Mouse (Mus musculus) ES-Bruce4 (cell line): ENCODE results near the gene Pde6d. TPM values are rescaled to one million over a fixed set of nuclear protein-coding genes. Genes with fewer than 3 reads are reported as not detected.

Experiments
- H3K27ac ChIP-seq: 2 replicates; pipeline ENCODE4 v1.5.1; 2012; ENCODE audit warnings: low read length, inconsistent platforms; ENCODE audit not compliant: insufficient read depth
- H3K27me3 ChIP-seq: 2 replicates; pipeline ENCODE4 v1.6.1; 2012; ENCODE audit warnings: mild to moderate bottlenecking, low read length, inconsistent platforms; ENCODE audit not compliant: control insufficient read depth, poor library complexity, insufficient read depth, severe bottlenecking
- H3K36me3 ChIP-seq: 2 replicates; pipeline ENCODE4 v1.6.1; 2012; ENCODE audit warnings: inconsistent platforms, mild to moderate bottlenecking, low read length, moderate library complexity; ENCODE audit not compliant: control insufficient read depth, poor library complexity, insufficient read depth, severe bottlenecking
- H3K4me1 ChIP-seq: one replicate; pipeline ENCODE4 v1.8.1; 2011; ENCODE audit warnings: low read length; ENCODE audit not compliant: control insufficient read depth, insufficient read depth
- H3K4me3 ChIP-seq: 2 replicates; pipeline ENCODE4 v1.5.1; 2011; ENCODE audit warnings: low read depth, mild to moderate bottlenecking, low read length
- H3K9ac ChIP-seq: 2 replicates; pipeline ENCODE4 v1.6.1; 2012; ENCODE audit warnings: low read depth, mild to moderate bottlenecking, inconsistent platforms; ENCODE audit not compliant: poor library complexity, severe bottlenecking
- H3K9me3 ChIP-seq: replicated peaks from 2 replicates; pipeline ENCODE4 v1.6.1; 2012; ENCODE audit warnings: mild to moderate bottlenecking, low read length, inconsistent platforms; ENCODE audit not compliant: control insufficient read depth, poor library complexity, insufficient read depth, severe bottlenecking
- CTCF ChIP-seq: IDR thresholded peaks from one replicate; pipeline ENCODE4 v1.8.1; 2011; ENCODE audit warnings: low read depth, low read length
- EP300 ChIP-seq: IDR thresholded peaks from 2 replicates; pipeline ENCODE4 v1.6.1; 2011; ENCODE audit warnings: low read depth, low read length; ENCODE audit not compliant: insufficient read depth
- POLR2A ChIP-seq: IDR thresholded peaks from one replicate; pipeline ENCODE4 v1.8.1; 2011; ENCODE audit warnings: low read length; ENCODE audit not compliant: insufficient read depth
- polyA plus RNA-seq: library from polyadenylated mRNA; stranded (reverse); fragments of >200 nt; gene quantifications from 2 replicates; pipeline ENCODE4 v1.2.4, GENCODE M21; 2011; ENCODE audit warnings: low read depth; ENCODE audit not compliant: missing spikeins, insufficient read depth, insufficient read length

The Pde6d gene
- polyA plus RNA-seq, 1 experiment = 23.5 TPM

- H3K4me3 ChIP-seq = peak overlapping the region; percentile 78
- peak overlapping the region; percentile 99 for H3K27ac ChIP-seq
- H3K27me3 ChIP-seq = no peaks in the 10 kb centered on the region
- no peaks in the 10 kb centered on the region for H3K9me3 ChIP-seq
- peaks cover 12% of the 10 kb centered on the region for H3K4me1 ChIP-seq
- peak overlapping the region; percentile 82 for H3K9ac ChIP-seq
- no peaks in the 10 kb centered on the region for H3K36me3 ChIP-seq
- TF ChIP-seq POLR2A (no peak), EP300 (no peak), CTCF (no peak)
Observed at GRCm38 (mm10) chr1:86503906-86504696, 78.3 kb downstream of the Pde6d start.

GRCm38 (mm10) chr1:86503165-86503747 lies 79.2 kb downstream of the Pde6d start:
- Histone ChIP-seq H3K4me1 (peaks cover 13% of the 10 kb centered on the region), H3K9ac (peak overlapping the region; percentile 82), H3K27me3 (no peaks in the 10 kb centered on the region), H3K4me3 (peak overlapping the region; percentile 68), H3K36me3 (no peaks in the 10 kb centered on the region), H3K27ac (peak overlapping the region; percentile 99), H3K9me3 (no peaks in the 10 kb centered on the region)
- TF ChIP-seq CTCF = no peak
- TF ChIP-seq EP300 = no peak
- TF ChIP-seq POLR2A = no peak

GRCm38 (mm10) chr1:86502221-86503048 lies 80.0 kb downstream of the Pde6d start:
- peaks cover 17% of the 10 kb centered on the region for H3K4me1 ChIP-seq
- H3K4me3 ChIP-seq = peak overlapping the region; percentile 46
- peak overlapping the region; percentile 82 for H3K9ac ChIP-seq
- TF ChIP-seq EP300 = no peak
- TF ChIP-seq POLR2A = no peak
- no peak for TF ChIP-seq CTCF
- H3K27me3 ChIP-seq = no peaks in the 10 kb centered on the region
- H3K36me3 ChIP-seq = no peaks in the 10 kb centered on the region
- H3K9me3 ChIP-seq = no peaks in the 10 kb centered on the region
- H3K27ac ChIP-seq = peak overlapping the region; percentile 99

- H3K36me3 ChIP-seq = no peaks in the 10 kb centered on the region
- H3K27ac ChIP-seq = peak overlapping the region; percentile 97
- H3K27me3 ChIP-seq = no peaks in the 10 kb centered on the region
- no peaks in the 10 kb centered on the region for H3K9me3 ChIP-seq
- H3K4me3 ChIP-seq = peak overlapping the region; percentile 54
- H3K9ac ChIP-seq = peak overlapping the region; percentile 82
- no peak for TF ChIP-seq CTCF
- TF ChIP-seq EP300 = no peak
- TF ChIP-seq POLR2A = no peak
- H3K4me1 ChIP-seq = peaks cover 17% of the 10 kb centered on the region
Observed at GRCm38 (mm10) chr1:86501559-86501958, 80.9 kb downstream of the Pde6d start.

- no peak for TF ChIP-seq EP300
- no peak for TF ChIP-seq POLR2A
- no peak for TF ChIP-seq CTCF
- Histone ChIP-seq H3K27ac (peak overlapping the region; percentile 66), H3K36me3 (no peaks in the 10 kb centered on the region), H3K9me3 (no peaks in the 10 kb centered on the region), H3K4me3 (no peak overlapping the region), H3K4me1 (peaks cover 14% of the 10 kb centered on the region), H3K27me3 (no peaks in the 10 kb centered on the region), H3K9ac (no peak overlapping the region)
Observed at GRCm38 (mm10) chr1:86501114-86501532, 81.3 kb downstream of the Pde6d start.
